Mouse (Mus musculus) heart, postnatal 0 days (tissue): ENCODE measurements around the gene Actr1a. TPM values are rescaled to one million over a fixed set of nuclear protein-coding genes. Genes with fewer than 3 reads are reported as not detected.
A peak's percentile ranks its signal among the peaks of the same experiment; 100 is the strongest.

Experiments used
- ATAC-seq: fragments of 200-750 bp; cut with Nextera tagmentation; 2 replicates; pipeline ENCODE4 v1.8.0; 2017; ENCODE audit warnings: low read depth, moderate number of reproducible peaks, moderate library complexity; ENCODE audit not compliant: insufficient read depth
- DNase-seq: peaks from one replicate; pipeline ENCODE4 v3.0.0-alpha.2; 2016; ENCODE audit warnings: low spot score
- H3K27ac ChIP-seq: fragments of 300-500 bp; sonication (generic); 2 replicates; pipeline ENCODE4 v1.5.1; 2014; ENCODE audit warnings: low read depth, mild to moderate bottlenecking
- H3K27me3 ChIP-seq: fragments of 300-500 bp; sonication (generic); 2 replicates; pipeline ENCODE4 v1.6.1; 2014; ENCODE audit warnings: low read length, mixed read lengths; ENCODE audit not compliant: control insufficient read depth, insufficient read depth
- H3K36me3 ChIP-seq: fragments of 300-500 bp; sonication (generic); replicated peaks from 2 replicates; pipeline ENCODE4 v1.6.1; 2014; ENCODE audit warnings: low read length, mixed read lengths; ENCODE audit not compliant: control insufficient read depth, insufficient read depth
- H3K4me1 ChIP-seq: fragments of 300-500 bp; sonication (generic); 2 replicates; pipeline ENCODE4 v1.6.1; 2014; ENCODE audit warnings: antibody characterized with exemption; ENCODE audit not compliant: control insufficient read depth, insufficient read depth
- H3K4me2 ChIP-seq: fragments of 300-500 bp; sonication (generic); 2 replicates; pipeline ENCODE4 v1.6.1; 2014; ENCODE audit warnings: low read depth, mild to moderate bottlenecking, low read length, moderate library complexity
- H3K4me3 ChIP-seq: fragments of 300-500 bp; sonication (generic); 2 replicates; pipeline ENCODE4 v1.5.1; 2014; ENCODE audit warnings: low read depth, low read length
- H3K9ac ChIP-seq: fragments of 300-500 bp; sonication (generic); replicated peaks from 2 replicates; pipeline ENCODE4 v1.6.1; 2014; ENCODE audit warnings: low read depth, low read length, mixed read lengths
- H3K9me3 ChIP-seq: fragments of 300-500 bp; sonication (generic); replicated peaks from 2 replicates; pipeline ENCODE4 v1.6.1; 2016; ENCODE audit warnings: low read length; ENCODE audit not compliant: control insufficient read depth
- CTCF ChIP-seq: IDR thresholded peaks from 2 replicates; pipeline ENCODE4 v1.5.1; 2016; ENCODE audit warnings: antibody characterized with exemption, control low read depth, low read depth
- EP300 ChIP-seq: IDR thresholded peaks from 2 replicates; pipeline ENCODE4 v1.6.1; 2016; ENCODE audit warnings: antibody characterized with exemption, low read depth
- WGBS: fragments of 180-500 bp; shearing (Covaris S2); extraction: QIAGEN DNeasy Blood & Tissue Kit; methylation state at CpG from one replicate; pipeline ENCODE4 v1.1.7; 2014; 5-methylcytosine and 5-hydroxymethylcytosine counted together
- polyA plus RNA-seq: library from polyadenylated mRNA; unstranded; fragments of >200 nt; fragmentation: Nextera tagmentation; extraction: Ambion mirVana; gene quantifications from 2 replicates; pipeline ENCODE4 v1.2.1, GENCODE M21; 2015
- total RNA-seq: library from RNA; depleted of rRNA; stranded (reverse); fragments of >200 nt; gene quantifications from 2 replicates; pipeline ENCODE4 v1.2.3, GENCODE M21; 2014; ENCODE audit warnings: low replicate concordance

Gene Actr1a
- total and polyA plus RNA-seq, 2 experiments from 2014 or later, result 118 to 173 TPM

GRCm38 (mm10) chr19:46396686-46397435 lies 1.3 kb upstream of the Actr1a start, which contains the start of gene Sufu:
TSS of gene Sufu (plus strand) at chr19:46396896.
- WGBS, result under 1% methylated on average over 57 of the region's 57 CpGs
- no peak for TF ChIP-seq EP300
- peak; percentile 93 for TF ChIP-seq CTCF
- H3K4me2 ChIP-seq, result peak within 1 kb of the TSS; percentile 95
- DNase-seq, result peak; percentile 98
- H3K9ac ChIP-seq, result peak within 1 kb of the TSS; percentile 68
- ATAC-seq, result peak; percentile 84
- no peaks in the 10 kb centered on the region for H3K27me3 ChIP-seq
- H3K9me3 ChIP-seq, result no peaks in the 10 kb centered on the region
- H3K4me3 ChIP-seq, result peak within 1 kb of the TSS; percentile 86
- H3K4me1 ChIP-seq, result peaks cover 25% of the 10 kb centered on the region
- H3K36me3 ChIP-seq, result peaks cover 11% of the 10 kb centered on the region
- peak within 1 kb of the TSS; percentile 59 for H3K27ac ChIP-seq

GRCm38 (mm10) chr19:46396109-46396508 lies 561 bp upstream of the Actr1a start:
- Histone ChIP-seq H3K9me3 (no peaks in the 10 kb centered on the region), H3K4me3 (peak overlapping the region; percentile 86), H3K27ac (no peak overlapping the region; the same call in 1 of the 2 replicates), H3K27me3 (no peaks in the 10 kb centered on the region), H3K36me3 (peaks cover 10% of the 10 kb centered on the region), H3K4me1 (peaks cover 25% of the 10 kb centered on the region), H3K9ac (no peak overlapping the region), H3K4me2 (peak overlapping the region; percentile 72)
- no peak for DNase-seq
- 12% methylated on average over 8 of the region's 8 CpGs for WGBS
- no peak for ATAC-seq
- TF ChIP-seq EP300, result no peak
- no peak for TF ChIP-seq CTCF

- H3K9ac ChIP-seq, result peak overlapping the region; percentile 44
- H3K27ac ChIP-seq, result no peak overlapping the region
- H3K36me3 ChIP-seq, result peaks cover 4% of the 10 kb centered on the region; the same call in 1 of the 2 replicates
- H3K27me3 ChIP-seq, result no peaks in the 10 kb centered on the region
- peaks cover 25% of the 10 kb centered on the region for H3K4me1 ChIP-seq
- H3K4me3 ChIP-seq, result peak overlapping the region; percentile 86
- ATAC-seq (no peak), DNase-seq (no peak)
- H3K4me2 ChIP-seq, result peak overlapping the region; percentile 72
- TF ChIP-seq CTCF (no peak), EP300 (no peak)
- no peaks in the 10 kb centered on the region for H3K9me3 ChIP-seq
- WGBS, result 1% methylated on average over 10 of the region's 10 CpGs
These were observed 838 bp downstream of the Actr1a start for GRCm38 (mm10) chr19:46394712-46395108.

GRCm38 (mm10) chr19:46392018-46392417 lies 3.5 kb downstream of the Actr1a start:
- peaks cover 14% of the 10 kb centered on the region for H3K4me1 ChIP-seq
- H3K36me3 ChIP-seq, result peaks cover 14% of the 10 kb centered on the region
- DNase-seq, result no peak
- peak; percentile 50 for TF ChIP-seq CTCF
- TF ChIP-seq EP300, result no peak
- WGBS, result 49% methylated on average over 4 of the region's 4 CpGs
- H3K4me3 ChIP-seq, result no peak overlapping the region
- H3K4me2 ChIP-seq, result no peak overlapping the region
- H3K9me3 ChIP-seq, result no peaks in the 10 kb centered on the region
- no peak overlapping the region for H3K9ac ChIP-seq
- H3K27ac ChIP-seq, result no peak overlapping the region
- H3K27me3 ChIP-seq, result no peaks in the 10 kb centered on the region
- ATAC-seq, result no peak

DNA sequence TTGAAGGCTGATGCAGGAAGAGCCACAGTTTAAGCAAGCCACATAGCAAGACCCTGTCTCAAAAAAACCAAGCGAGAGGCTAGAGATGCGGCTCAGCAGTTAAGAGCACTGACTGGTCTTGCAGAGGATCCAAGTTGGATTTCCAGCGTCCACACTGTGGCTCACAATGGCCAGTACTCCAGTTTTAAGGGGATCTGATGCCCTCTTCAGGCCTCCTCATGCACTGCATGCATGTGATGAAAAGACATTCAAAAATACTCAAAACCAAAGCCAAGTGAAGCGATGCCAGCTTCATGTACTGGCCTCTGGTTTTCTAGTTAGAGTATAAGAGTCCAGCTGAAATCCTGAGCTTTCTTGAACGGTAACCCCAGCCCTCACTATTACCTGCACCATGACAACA lies 5.7 kb downstream of the Actr1a start:
- WGBS, result 85% methylated on average over 5 of the region's 5 CpGs
- DNase-seq, result no peak

DNA sequence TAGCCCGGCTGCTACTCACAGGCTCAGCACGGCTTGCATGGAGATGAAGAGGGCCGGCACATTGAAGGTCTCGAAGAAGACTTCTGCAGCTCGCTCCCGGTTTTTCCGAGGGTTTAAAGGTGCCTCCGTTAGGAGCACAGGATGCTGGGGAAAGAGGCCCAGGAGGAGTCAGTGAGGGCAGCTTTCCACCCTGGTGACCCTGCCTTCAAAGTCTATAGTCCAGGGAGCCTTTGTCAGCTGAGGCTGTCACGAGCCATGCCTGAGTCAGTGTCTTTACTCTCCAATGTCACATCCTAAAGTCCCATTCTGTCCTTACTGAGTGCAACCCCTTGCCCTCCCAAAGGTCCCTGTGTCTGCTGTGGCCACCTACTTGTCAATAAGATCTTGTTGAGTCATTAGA lies 13.3 kb downstream of the Actr1a start:
- Histone ChIP-seq H3K36me3 (peaks cover 92% of the 10 kb centered on the region), H3K9ac (no peak overlapping the region), H3K9me3 (no peaks in the 10 kb centered on the region), H3K27ac (no peak overlapping the region), H3K27me3 (no peaks in the 10 kb centered on the region), H3K4me3 (no peak overlapping the region), H3K4me2 (no peak overlapping the region), H3K4me1 (no peaks in the 10 kb centered on the region)
- DNase-seq (no peak), ATAC-seq (no peak)
- WGBS, result 91% methylated on average over 9 of the region's 9 CpGs
- TF ChIP-seq CTCF, result no peak
- TF ChIP-seq EP300, result no peak

More for the DNA sequence above, 5.7 kb downstream of the Actr1a start:
- H3K36me3 ChIP-seq, result peaks cover 28% of the 10 kb centered on the region
- peaks cover 10% of the 10 kb centered on the region for H3K4me1 ChIP-seq
- TF ChIP-seq CTCF (peak; percentile 16), EP300 (no peak)
- no peak overlapping the region for H3K27ac ChIP-seq
- H3K4me2 ChIP-seq, result no peak overlapping the region
- H3K9me3 ChIP-seq, result no peaks in the 10 kb centered on the region
- no peak overlapping the region for H3K9ac ChIP-seq
- no peaks in the 10 kb centered on the region for H3K27me3 ChIP-seq
- no peak for ATAC-seq
- no peak overlapping the region for H3K4me3 ChIP-seq
